Mouse (Mus musculus): ENCODE measurements around the gene Tmem192.
"Not testable (repeated sequence)": the region's sequence is repeated elsewhere in the genome, so short reads cannot be mapped to it uniquely, and the experiment has no call there.

The Tmem192 gene

GRCm38 (mm10) chr8:64983150-64983897, 36.3 kb downstream of the Tmem192 start:
- no peak for DNase-seq (ENCODE audit: low read depth)

- no peak for DNase-seq (ENCODE audit: low read depth)
Measured at GRCm38 (mm10) chr8:64987731-64988130, 40.7 kb downstream of the Tmem192 start, which contains the start of gene Trim75. Gene Trim75 (minus strand): TSS chr8:64987831.

DNA sequence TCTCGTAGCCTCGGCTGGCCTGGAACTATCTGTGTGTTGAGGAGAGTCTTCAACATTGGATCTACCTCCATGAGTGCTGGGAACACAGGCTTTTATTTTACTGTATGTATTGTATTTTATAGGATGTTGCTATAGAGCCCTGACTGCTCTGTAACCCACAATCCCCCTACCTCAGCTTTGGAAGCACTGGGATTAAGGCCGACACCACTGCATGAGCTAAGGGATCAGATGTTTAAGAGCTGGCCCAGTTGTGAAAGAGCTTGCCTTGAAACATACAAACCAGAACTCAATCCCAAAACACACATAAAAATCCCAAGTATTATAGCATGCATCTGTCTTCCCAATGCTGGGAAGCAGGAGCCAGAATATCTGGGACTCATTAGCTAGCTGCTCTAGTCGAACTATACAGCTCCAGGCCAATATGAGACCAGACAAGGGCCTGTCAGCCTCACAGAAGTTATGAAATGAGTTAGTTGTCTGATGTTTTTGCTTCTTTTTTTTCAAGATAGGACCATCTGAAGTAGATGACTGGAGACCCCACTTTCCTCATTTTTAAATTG, 51.9 kb downstream of the Tmem192 start:
- no peak for DNase-seq (ENCODE audit: low read depth)

DNA sequence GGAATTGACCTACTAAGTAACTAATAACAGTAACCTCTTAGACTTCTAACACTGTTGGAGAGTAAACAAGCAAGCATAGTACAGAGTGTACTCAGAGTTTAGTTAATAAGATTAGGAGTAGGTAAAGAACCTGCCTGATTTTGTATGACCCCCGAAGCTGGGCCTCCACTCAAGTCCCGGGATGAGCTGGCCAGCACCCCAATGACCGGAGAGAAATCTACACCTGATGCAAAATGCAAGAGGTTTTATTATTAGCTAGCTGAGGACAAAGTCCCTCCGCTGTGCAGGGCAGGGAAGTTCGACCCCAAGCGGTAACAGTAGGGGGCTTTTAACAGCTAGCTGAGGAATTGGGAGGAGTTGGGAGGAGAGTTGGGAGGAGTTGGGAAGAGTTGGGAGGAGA, 60.6 kb downstream of the Tmem192 start:
- not testable (repeated sequence) for DNase-seq (ENCODE audit: low read depth)

DNA sequence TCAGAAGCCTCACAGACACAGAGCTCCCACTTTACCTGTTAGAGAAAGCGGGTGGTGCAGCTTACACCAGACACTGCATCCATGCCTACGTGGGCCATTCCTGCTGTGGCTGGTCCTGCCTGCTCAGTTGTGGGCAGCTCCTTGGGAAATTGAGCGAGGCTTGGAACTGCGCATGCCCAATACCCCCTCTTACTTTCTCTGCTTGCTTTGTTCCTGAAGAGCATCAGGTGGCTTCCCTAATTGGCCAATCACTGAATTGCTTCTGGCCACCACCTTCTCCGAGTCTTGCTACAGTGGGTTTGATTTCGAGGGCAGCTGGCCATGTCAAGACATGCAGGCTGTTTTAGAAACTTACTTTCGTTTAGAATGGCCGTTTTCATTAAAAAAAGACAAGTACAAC, 71.4 kb downstream of the Tmem192 start, which contains the start of the genes Trim61 and Trim60:
Trim61 (minus strand) TSS at position 101 of the 400 bp plus-strand sequence.
Trim60 (minus strand) TSS at position 162 of the 400 bp plus-strand sequence.
- DNase-seq (ENCODE audit: low read depth) = no peak

All from fibroblast of lung, adult 2 months (primary cell).